Mouse (Mus musculus) B cell, adult (primary cell): ENCODE results near the gene Zfp292. TPM values are rescaled to one million over a fixed set of nuclear protein-coding genes. Genes with fewer than 3 reads are reported as not detected.

Experiments
- total RNA-seq: library from RNA; stranded (reverse); gene quantifications from 4 replicates; pipeline ENCODE4 v1.2.4, GENCODE M21; 2023; ENCODE audit not compliant: inconsistent age

Zfp292 gene
- 53.5 to 61.9 TPM (median 59.5 TPM) in 4 replicates for total RNA-seq

GRCm38 (mm10) chr4:34882818-34883217 lies at the start of gene Zfp292:
Zfp292 (minus strand) TSS chr4:34882960.

DNA sequence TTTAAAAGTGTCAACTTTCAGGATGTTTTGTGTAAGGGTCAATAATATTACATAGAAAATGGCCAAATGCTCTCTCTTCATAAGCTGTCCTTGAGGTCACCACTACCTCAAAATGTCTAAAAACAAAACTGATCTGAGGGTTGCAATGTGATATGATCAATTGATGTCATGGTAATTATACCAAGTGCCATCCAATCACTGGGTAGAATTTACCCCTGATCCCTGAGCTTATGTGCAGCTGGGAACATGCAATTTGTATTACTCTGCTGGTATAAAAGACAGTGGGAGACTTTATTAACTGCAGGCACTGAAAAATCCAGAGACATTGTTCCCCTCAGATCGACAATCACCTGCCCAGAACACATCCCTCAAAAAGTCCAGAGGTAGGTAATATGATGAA lies 10.7 kb upstream of the Zfp292 start, which contains the start of gene Cga:
Gene Cga, plus strand, starts transcription at position 301 of the 400 bp plus-strand sequence.

GRCm38 (mm10) chr4:34777677-34778527 lies 104.9 kb downstream of the Zfp292 start, which contains the start of gene Smim8:
Smim8 (minus strand) TSS chr4:34778423.

GRCm38 (mm10) chr4:34756163-34756562 lies 126.6 kb downstream of the Zfp292 start, which contains the start of gene Gm136:
Gm136 (minus strand) TSS chr4:34756263.

Other genes with a start within 250 kb of the Zfp292 start
- 15.3 to 20.1 TPM (median 16.3 TPM) in 4 replicates for gene Slc35a1, start 195.5 kb downstream of the Zfp292 start, total RNA-seq
- 0.90 TPM in 1 of 4 replicates, not detected in the others for gene Cfap206, start 152.8 kb downstream of the Zfp292 start, total RNA-seq
- gene Gm136, start 126.7 kb downstream of the Zfp292 start, total RNA-seq, result not detected in 4 replicates
- gene Smim8, start 104.5 kb downstream of the Zfp292 start, total RNA-seq, result 10.2 to 18.2 TPM (median 13.0 TPM) in 4 replicates
- not detected in 4 replicates for gene Cga, start 10.8 kb upstream of the Zfp292 start, total RNA-seq